Mouse (Mus musculus): Measurements from ENCODE around the gene Etv5.

GRCm38 (mm10) chr16:22372225-22372624 is 67.3 kb downstream of the Etv5 start:
- TF ChIP-seq CTCF (IDR thresholded peaks at IDR 0.05; ENCODE audit: borderline replicate concordance, insufficient read depth, low read length), result no peak
- TF ChIP-seq POLR2A (IDR thresholded peaks at IDR 0.05; ENCODE audit: low read depth, low read length), result no peak

Measured in embryonic fibroblast, embryonic 13.5 days (primary cell).